Mouse (Mus musculus): ENCODE measurements at regions not wholly inside any gene's neighbourhood (a gene's known extent, or its start where the extent isn't known, plus 50 kb on each side); places are given as distances from the start of the nearest gene placed in this dataset.

DNA sequence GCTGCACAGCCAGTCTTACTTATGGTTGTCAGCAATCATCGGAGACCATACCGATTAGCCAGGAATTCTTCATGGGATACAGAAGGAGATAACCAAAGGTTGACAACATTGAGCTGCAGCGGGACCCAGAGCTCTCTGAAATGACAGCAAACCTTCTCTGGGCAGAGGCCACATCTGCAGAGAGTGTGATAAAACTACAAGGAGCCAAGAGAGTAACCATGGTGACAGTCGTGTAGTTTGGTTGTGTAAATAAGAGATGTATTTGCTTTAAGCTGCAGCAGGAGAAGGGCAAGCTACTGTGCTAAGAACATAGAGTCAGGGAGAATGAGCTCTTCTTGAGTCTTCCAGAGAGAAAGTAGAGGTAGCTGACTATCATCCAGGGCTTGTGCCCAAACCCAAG, 55.0 kb upstream of the Glrp1 start:
- no peaks in the 10 kb centered on the region for H3K36me3 ChIP-seq (ENCODE audit: control insufficient read depth)
- no peaks in the 10 kb centered on the region for H3K9me3 ChIP-seq (ENCODE audit: control insufficient read depth, low read length)
- TF ChIP-seq GATA1 (IDR thresholded peaks at IDR 0.05; ENCODE audit: low read length) = no peak
- TF ChIP-seq TAL1 (IDR thresholded peaks at IDR 0.05; ENCODE audit: low read length) = no peak
- H3K27me3 ChIP-seq (ENCODE audit: control insufficient read depth) = no peaks in the 10 kb centered on the region
- no peaks in the 10 kb centered on the region for H3K4me1 ChIP-seq (ENCODE audit: control insufficient read depth)
- no peak overlapping the region for H3K4me3 ChIP-seq (replicated peaks)

GRCm38 (mm10) chr1:88562361-88562760, 52.5 kb upstream of the Glrp1 start:
- no peak overlapping the region for H3K4me3 ChIP-seq (replicated peaks)
- no peaks in the 10 kb centered on the region for H3K36me3 ChIP-seq (ENCODE audit: control insufficient read depth)
- no peaks in the 10 kb centered on the region; the same call in 1 of the 2 replicates for H3K27me3 ChIP-seq (ENCODE audit: control insufficient read depth)
- TF ChIP-seq GATA1 (IDR thresholded peaks at IDR 0.05; ENCODE audit: low read length) (no peak), TAL1 (IDR thresholded peaks at IDR 0.05; ENCODE audit: low read length) (no peak)
- H3K4me1 ChIP-seq (ENCODE audit: control insufficient read depth) = no peaks in the 10 kb centered on the region
- 0 out of 2 replicates have a peak, but pooled peaks cover 2% of the 10 kb centered on the region for H3K9me3 ChIP-seq (ENCODE audit: control insufficient read depth, low read length)

GRCm38 (mm10) chr1:88560771-88561170, 50.9 kb upstream of the Glrp1 start:
- no peak overlapping the region for H3K4me3 ChIP-seq (replicated peaks)
- no peaks in the 10 kb centered on the region for H3K4me1 ChIP-seq (ENCODE audit: control insufficient read depth)
- no peaks in the 10 kb centered on the region for H3K36me3 ChIP-seq (ENCODE audit: control insufficient read depth)
- 0 out of 2 replicates have a peak, but pooled peaks cover 2% of the 10 kb centered on the region for H3K9me3 ChIP-seq (ENCODE audit: control insufficient read depth, low read length)
- H3K27me3 ChIP-seq (ENCODE audit: control insufficient read depth) = peaks cover 3% of the 10 kb centered on the region
- TF ChIP-seq TAL1 (IDR thresholded peaks at IDR 0.05; ENCODE audit: low read length) (no peak), GATA1 (IDR thresholded peaks at IDR 0.05; ENCODE audit: low read length) (no peak)
